Mouse (Mus musculus) intestine, embryonic 14.5 days (tissue): ENCODE measurements around the gene Dnajc22. TPM values are rescaled to one million over a fixed set of nuclear protein-coding genes. Genes with fewer than 3 reads are reported as not detected.
"Not testable (repeated sequence)": the region's sequence is repeated elsewhere in the genome, so short reads cannot be mapped to it uniquely, and the experiment has no call there.

ENCODE experiments used
- ATAC-seq: fragments of 200-750 bp; cut with Nextera tagmentation; replicated peaks from 2 replicates; pipeline ENCODE4 v1.8.0; 2017; ENCODE audit warnings: low read depth, moderate number of reproducible peaks, moderate TSS enrichment, moderate library complexity; ENCODE audit not compliant: low FRiP score, low TSS enrichment
- DNase-seq: peaks from one replicate; pipeline ENCODE4 v3.0.0-alpha.2; 2018; ENCODE audit warnings: low spot score
- H3K27ac ChIP-seq: fragments of 300-500 bp; sonication (generic); 2 replicates; pipeline ENCODE4 v1.5.1; 2014; ENCODE audit warnings: low read depth, mild to moderate bottlenecking, control low read depth
- H3K27me3 ChIP-seq: fragments of 300-500 bp; sonication (generic); replicated peaks from 2 replicates; pipeline ENCODE4 v1.6.1; 2014; ENCODE audit warnings: low read length, control low read depth; ENCODE audit not compliant: control insufficient read depth, insufficient read depth
- H3K36me3 ChIP-seq: fragments of 300-500 bp; sonication (generic); 2 replicates; pipeline ENCODE4 v1.6.1; 2014; ENCODE audit warnings: low read length, control low read depth; ENCODE audit not compliant: control insufficient read depth, insufficient read depth
- H3K4me1 ChIP-seq: fragments of 300-500 bp; sonication (generic); replicated peaks from 2 replicates; pipeline ENCODE4 v1.6.1; 2014; ENCODE audit warnings: low read length, control low read depth, mixed read lengths; ENCODE audit not compliant: control insufficient read depth, insufficient read depth
- H3K4me2 ChIP-seq: fragments of 300-500 bp; sonication (generic); 2 replicates; pipeline ENCODE4 v1.6.1; 2014; ENCODE audit warnings: low read length
- H3K4me3 ChIP-seq: fragments of 300-500 bp; sonication (generic); 2 replicates; pipeline ENCODE4 v1.5.1; 2014; ENCODE audit warnings: low read depth, low read length, control low read depth, mixed read lengths
- H3K9ac ChIP-seq: fragments of 300-500 bp; sonication (generic); 2 replicates; pipeline ENCODE4 v1.6.1; 2014; ENCODE audit warnings: mild to moderate bottlenecking, low read length
- H3K9me3 ChIP-seq: fragments of 300-500 bp; sonication (generic); 2 replicates; pipeline ENCODE4 v1.6.1; 2016; ENCODE audit warnings: low read length, control low read depth; ENCODE audit not compliant: control insufficient read depth
- WGBS: fragments of 180-500 bp; shearing (Covaris S2); extraction: QIAGEN DNeasy Blood & Tissue Kit; methylation state at CpG from one replicate; pipeline ENCODE4 v1.1.7; 2014; 5-methylcytosine and 5-hydroxymethylcytosine counted together
- polyA plus RNA-seq: library from polyadenylated mRNA; unstranded; fragments of >200 nt; fragmentation: Nextera tagmentation; extraction: Ambion mirVana; gene quantifications from 2 replicates; pipeline ENCODE4 v1.2.1, GENCODE M21; 2014

The Dnajc22 gene
- 16.3 and 20.2 TPM in 2 replicates for polyA plus RNA-seq

- H3K9ac ChIP-seq = peak within 1 kb of the TSS; percentile 27; the same call in 1 of the 2 replicates
- H3K4me2 ChIP-seq = peak within 1 kb of the TSS; percentile 90
- peak within 1 kb of the TSS; percentile 41 for H3K4me3 ChIP-seq
- 37% methylated on average over 8 of the region's 8 CpGs for WGBS
- H3K4me1 ChIP-seq = peaks cover 32% of the 10 kb centered on the region
- H3K36me3 ChIP-seq = no peaks in the 10 kb centered on the region
- H3K9me3 ChIP-seq = no peaks in the 10 kb centered on the region
- ATAC-seq (no peak), DNase-seq (no peak)
- H3K27ac ChIP-seq = no peak within 1 kb of the TSS
- peaks cover 97% of the 10 kb centered on the region for H3K27me3 ChIP-seq
These were observed at the start of gene Dnajc22 for GRCm38 (mm10) chr15:99092870-99093269. TSS of gene Dnajc22 (plus strand) at chr15:99093170.

- ATAC-seq (peak; percentile 29; the same call in 1 of the 2 replicates), DNase-seq (no peak)
- H3K4me3 ChIP-seq = no peak overlapping the region
- H3K9me3 ChIP-seq = no peaks in the 10 kb centered on the region
- 30% methylated on average over 3 of the region's 3 CpGs for WGBS
- no peaks in the 10 kb centered on the region for H3K27me3 ChIP-seq
- H3K27ac ChIP-seq = no peak overlapping the region
- no peak overlapping the region for H3K4me2 ChIP-seq
- H3K4me1 ChIP-seq = no peaks in the 10 kb centered on the region
- no peaks in the 10 kb centered on the region for H3K36me3 ChIP-seq
- no peak overlapping the region for H3K9ac ChIP-seq
These were observed 48.1 kb upstream of the Dnajc22 start for GRCm38 (mm10) chr15:99044854-99045253.

- H3K27me3 ChIP-seq, ATAC-seq, H3K27ac ChIP-seq, H3K4me2 ChIP-seq, H3K36me3 ChIP-seq, DNase-seq, H3K9ac ChIP-seq, H3K4me1 ChIP-seq, H3K4me3 ChIP-seq, H3K9me3 ChIP-seq: not testable (repeated sequence)
- WGBS = 83% methylated on average over 6 of the region's 6 CpGs
These were observed 47.2 kb upstream of the Dnajc22 start for GRCm38 (mm10) chr15:99045734-99046133.

GRCm38 (mm10) chr15:99049473-99050253 is 43.3 kb upstream of the Dnajc22 start:
- Histone ChIP-seq H3K36me3 (no peaks in the 10 kb centered on the region), H3K4me2 (peak overlapping the region; percentile 15; the same call in 1 of the 2 replicates), H3K27me3 (peaks cover 19% of the 10 kb centered on the region), H3K4me1 (no peaks in the 10 kb centered on the region), H3K9me3 (no peaks in the 10 kb centered on the region), H3K27ac (no peak overlapping the region), H3K9ac (no peak overlapping the region), H3K4me3 (no peak overlapping the region)
- 33% methylated on average over 13 of the region's 13 CpGs for WGBS
- DNase-seq (peak; percentile 78), ATAC-seq (no peak)

- peaks cover 12% of the 10 kb centered on the region for H3K4me1 ChIP-seq
- no peak for ATAC-seq
- no peak overlapping the region for H3K9ac ChIP-seq
- no peak overlapping the region for H3K4me3 ChIP-seq
- no peaks in the 10 kb centered on the region for H3K36me3 ChIP-seq
- peaks cover 56% of the 10 kb centered on the region for H3K27me3 ChIP-seq
- no peak overlapping the region for H3K27ac ChIP-seq
- no peaks in the 10 kb centered on the region for H3K9me3 ChIP-seq
- DNase-seq = no peak
- 6% methylated on average over 9 of the region's 9 CpGs for WGBS
- no peak overlapping the region for H3K4me2 ChIP-seq
These were observed 39.6 kb upstream of the Dnajc22 start for GRCm38 (mm10) chr15:99053373-99053772.

GRCm38 (mm10) chr15:99055040-99055439 is 37.9 kb upstream of the Dnajc22 start, which contains the start of gene Prph:
TSS of gene Prph (plus strand) at chr15:99055174.
- peaks cover 70% of the 10 kb centered on the region for H3K27me3 ChIP-seq
- ATAC-seq = no peak
- H3K9ac ChIP-seq = peak within 1 kb of the TSS; percentile 25; the same call in 1 of the 2 replicates
- peaks cover 12% of the 10 kb centered on the region for H3K4me1 ChIP-seq
- no peaks in the 10 kb centered on the region for H3K9me3 ChIP-seq
- whole genome bisulfite sequencing = 2% methylated on average over 25 of the region's 30 CpGs
- H3K36me3 ChIP-seq = no peaks in the 10 kb centered on the region
- no peak for DNase-seq
- peak within 1 kb of the TSS; percentile 28 for H3K4me3 ChIP-seq
- peak within 1 kb of the TSS; percentile 58 for H3K4me2 ChIP-seq
- no peak within 1 kb of the TSS for H3K27ac ChIP-seq

GRCm38 (mm10) chr15:99055511-99055961 is 37.4 kb upstream of the Dnajc22 start:
- H3K9ac ChIP-seq = peak overlapping the region; percentile 25; the same call in 1 of the 2 replicates
- ATAC-seq = peak; percentile 36; the same call in 1 of the 2 replicates
- H3K27ac ChIP-seq = no peak overlapping the region
- no peaks in the 10 kb centered on the region for H3K36me3 ChIP-seq
- DNase-seq = peak; percentile 74
- H3K9me3 ChIP-seq = no peaks in the 10 kb centered on the region
- H3K4me1 ChIP-seq = peaks cover 12% of the 10 kb centered on the region
- peak overlapping the region; percentile 28 for H3K4me3 ChIP-seq
- WGBS = under 1% methylated on average over 35 of the region's 37 CpGs
- peak overlapping the region; percentile 58 for H3K4me2 ChIP-seq
- H3K27me3 ChIP-seq = peaks cover 70% of the 10 kb centered on the region

- DNase-seq = no peak
- no peaks in the 10 kb centered on the region for H3K9me3 ChIP-seq
- H3K4me1 ChIP-seq = peaks cover 12% of the 10 kb centered on the region
- ATAC-seq = 0 out of 2 replicates have a peak, but pooled peaks have one; percentile 18
- H3K4me2 ChIP-seq = peak overlapping the region; percentile 58
- no peak overlapping the region for H3K27ac ChIP-seq
- 0 out of 2 replicates have a peak overlapping the region, but pooled peaks have one; percentile 28 for H3K4me3 ChIP-seq
- 8% methylated on average over 14 of the region's 14 CpGs for WGBS
- no peaks in the 10 kb centered on the region for H3K36me3 ChIP-seq
- H3K27me3 ChIP-seq = peaks cover 70% of the 10 kb centered on the region
- H3K9ac ChIP-seq = no peak overlapping the region
These were observed 36.6 kb upstream of the Dnajc22 start for GRCm38 (mm10) chr15:99056332-99056731.
